ENCODE assay signal across 1 mouse cellular context in the genomic region with DNA sequence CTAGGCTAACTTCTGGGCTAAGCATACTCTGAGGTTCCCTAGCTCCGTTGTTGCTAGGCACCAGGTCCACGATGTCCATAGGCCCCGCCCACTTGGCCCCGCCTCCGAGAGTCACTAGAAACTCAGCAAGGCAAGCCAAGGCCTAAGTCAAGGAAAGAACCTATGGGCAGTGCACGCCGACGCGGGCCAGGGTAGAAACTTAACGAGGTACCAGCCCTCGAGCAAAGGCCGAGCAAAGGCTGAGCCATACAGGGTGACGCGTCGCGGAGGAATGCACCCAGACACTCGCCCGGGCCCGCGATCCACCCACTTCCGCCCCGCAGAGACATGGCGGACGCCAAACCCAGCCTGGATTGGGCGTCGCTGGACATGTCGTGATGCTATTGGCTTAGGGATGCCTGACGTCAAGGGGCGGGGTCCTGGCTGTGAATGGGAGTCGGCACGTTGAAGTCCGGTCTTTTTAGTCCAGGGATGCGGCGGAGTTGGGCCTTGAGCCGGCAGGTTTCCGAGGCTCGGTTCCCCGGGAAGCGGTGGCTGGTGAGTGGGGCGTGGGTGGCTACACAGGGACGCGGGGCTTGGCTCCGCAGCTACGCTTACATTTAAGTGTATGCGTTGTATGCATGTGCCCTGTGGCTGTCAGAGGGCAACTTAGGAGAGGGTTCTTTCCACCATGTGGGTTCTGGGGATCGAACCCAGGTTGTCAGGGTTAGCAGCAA.
A peak's percentile ranks its signal among the peaks of the same experiment; 100 is the strongest.
TF ChIP-seq lines count a peak whose summit lies in the region.

Gene Ttc16 (minus strand): TSS at position 275 of the 716 bp plus-strand sequence.
Gene Ptrh1 (plus strand): TSS at position 428 of the 716 bp plus-strand sequence.

TF ChIP-seq in MEL, 35 proteins besides CTCF, POLR2A, EP300 and RAD21 (continued from another document):
- no peak for TF ChIP-seq E2F4 (IDR thresholded peaks at IDR 0.05; ENCODE audit: borderline replicate concordance, low read depth, low read length)
- TF ChIP-seq MAFK (IDR thresholded peaks at IDR 0.05; ENCODE audit: borderline replicate concordance, low read depth, low read length), result 0 out of 2 replicates have a peak, but pooled peaks have one; percentile 16
- TF ChIP-seq MYC (IDR thresholded peaks at IDR 0.05; ENCODE audit: low read depth, low read length), result peak; percentile 49; the same call in 1 of the 2 replicates
- peak; percentile 99 for TF ChIP-seq ELF1 (IDR thresholded peaks at IDR 0.05; ENCODE audit: low read depth, low read length)
- TF ChIP-seq TAL1 (IDR thresholded peaks at IDR 0.05; ENCODE audit: low read length), result no peak
- TF ChIP-seq ZNF384 (IDR thresholded peaks at IDR 0.05; ENCODE audit: low read depth, low read length), result no peak
- TF ChIP-seq NRF1 (IDR thresholded peaks at IDR 0.05; ENCODE audit: insufficient read depth, low read depth, low read length, poor library complexity, severe bottlenecking), result no peak
- peak; percentile 72 for TF ChIP-seq NELFE (IDR thresholded peaks at IDR 0.05; ENCODE audit: low read depth, low read length)
- TF ChIP-seq POLR2AphosphoS5 (IDR thresholded peaks at IDR 0.05; ENCODE audit: borderline replicate concordance, low read depth, low read length), result no peak
- TF ChIP-seq MEF2A (IDR thresholded peaks at IDR 0.05; ENCODE audit: extremely low read depth, insufficient replicate concordance, low read depth, low read length, poor library complexity, severe bottlenecking), result no peak
- TF ChIP-seq ZKSCAN1 (IDR thresholded peaks at IDR 0.05; ENCODE audit: low read depth, low read length), result no peak
